Mouse (Mus musculus) embryonic stem cell, embryonic (primary cell): ENCODE results near the gene Prdm5.

Experiments
- CTCF ChIA-PET, 4 experiments: fragments of 300-600 bp in 2 of 4; fragments of 350-600 bp in 2 of 4; sonication (Branson Sonifier 250); formaldehyde crosslinking; loops; one replicate each; lab custom pipeline; 2022; ENCODE audit warnings: inconsistent platforms in 2 of 4; lab: Charles Lee
- POLR2A ChIA-PET, 4 experiments: fragments of 300-600 bp in 2 of 4; fragments of 350-600 bp in 2 of 4; sonication (Branson Sonifier 250); formaldehyde crosslinking; loops; one replicate each; lab custom pipeline; 2022; ENCODE audit warnings: antibody characterized with exemption in 4 of 4, inconsistent platforms in 1 of 4; lab: Charles Lee

Gene Prdm5

GRCm38 (mm10) chr6:65798390-65798789, 19.6 kb downstream of the Prdm5 start:
- POLR2A ChIA-PET = interaction anchor here in 3 of 4 experiments (1.1 to 5.6 kb wide), 19 partner anchors 8 to 776 kb away, joined by 3 to 62 read pairs (median 8); partner anchors contain the start of gene Prdm5 (in 3 of the 3)
- CTCF ChIA-PET = no interaction called here

- ChIA-PET POLR2A (no interaction called here), CTCF (no interaction called here)
These were observed 32.9 kb downstream of the Prdm5 start for GRCm38 (mm10) chr6:65811685-65812084.

- CTCF ChIA-PET = no interaction called here
- POLR2A ChIA-PET = interaction anchor here in 2 of 4 experiments (1.4 to 2.0 kb wide), 5 partner anchors 9 to 40 kb away, joined by 3 to 5 read pairs (median 5); partner anchors contain the start of gene Prdm5 (in 1 of the 2)
These were observed 39.4 kb downstream of the Prdm5 start for GRCm38 (mm10) chr6:65818039-65818747.

GRCm38 (mm10) chr6:65828656-65829055, 49.9 kb downstream of the Prdm5 start:
- CTCF ChIA-PET = no interaction called here
- POLR2A ChIA-PET = interaction anchor here in 2 of 4 experiments (1.4 to 1.5 kb wide), 2 partner anchors 14 to 31 kb away, joined by 3 to 4 read pairs; no protein-coding TSS in a partner anchor

DNA sequence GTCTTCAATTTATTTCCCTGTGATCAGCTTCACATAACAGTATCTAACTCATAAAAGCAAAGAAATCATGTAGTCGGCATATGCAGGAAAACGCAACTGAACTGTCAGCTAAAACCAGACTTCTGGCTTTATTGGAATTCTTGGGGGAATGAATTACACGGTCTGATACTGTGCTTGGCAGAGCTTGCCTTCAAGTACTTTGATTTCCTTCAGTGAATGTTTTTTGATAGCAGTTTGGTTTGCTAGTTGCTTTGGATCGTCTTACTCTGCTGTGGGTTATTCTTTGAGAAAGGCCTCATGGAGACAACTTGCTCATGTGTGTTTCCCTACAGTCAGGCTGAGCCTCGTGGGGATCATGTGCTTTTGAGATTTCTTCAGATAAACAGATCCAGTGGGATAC, 52.7 kb downstream of the Prdm5 start:
- POLR2A ChIA-PET = interaction anchor here in 1 of 4 experiments (0.8 kb wide), 1 partner anchor 17 kb away, joined by 3 read pairs; no protein-coding TSS in a partner anchor

GRCm38 (mm10) chr6:65834013-65834412, 55.2 kb downstream of the Prdm5 start:
- CTCF ChIA-PET = no interaction called here

More for the DNA sequence above, 52.7 kb downstream of the Prdm5 start:
- CTCF ChIA-PET = no interaction called here

DNA sequence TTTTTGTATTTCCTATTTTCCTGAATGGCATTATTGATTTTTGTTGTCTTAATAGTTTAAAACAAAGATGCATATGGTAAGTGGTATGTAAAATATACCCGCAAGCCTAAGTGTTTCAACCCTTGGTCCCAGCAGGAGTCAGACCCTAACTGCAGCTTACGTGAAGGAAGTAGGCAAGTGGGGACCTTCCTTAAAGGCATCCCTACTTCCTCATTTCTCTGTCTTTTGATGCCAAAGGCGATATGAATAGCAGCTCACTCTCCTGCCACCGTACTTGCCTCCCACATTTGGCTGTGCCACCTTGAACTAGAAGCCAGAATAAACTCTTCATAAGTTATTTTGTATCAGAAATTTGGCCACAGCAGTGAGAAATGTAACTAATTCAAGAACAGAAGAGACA, 63.8 kb downstream of the Prdm5 start:
- CTCF ChIA-PET = no interaction called here
- POLR2A ChIA-PET = interaction anchor here in 2 of 4 experiments (0.6 to 5.5 kb wide), 3 partner anchors 9 to 45 kb away, joined by 3 to 18 read pairs (median 5); no protein-coding TSS in a partner anchor

More at GRCm38 (mm10) chr6:65834013-65834412, 55.2 kb downstream of the Prdm5 start:
- POLR2A ChIA-PET = interaction anchor here in 1 of 4 experiments (0.8 kb wide), 1 partner anchor 8 kb away, joined by 3 read pairs; no protein-coding TSS in a partner anchor

DNA sequence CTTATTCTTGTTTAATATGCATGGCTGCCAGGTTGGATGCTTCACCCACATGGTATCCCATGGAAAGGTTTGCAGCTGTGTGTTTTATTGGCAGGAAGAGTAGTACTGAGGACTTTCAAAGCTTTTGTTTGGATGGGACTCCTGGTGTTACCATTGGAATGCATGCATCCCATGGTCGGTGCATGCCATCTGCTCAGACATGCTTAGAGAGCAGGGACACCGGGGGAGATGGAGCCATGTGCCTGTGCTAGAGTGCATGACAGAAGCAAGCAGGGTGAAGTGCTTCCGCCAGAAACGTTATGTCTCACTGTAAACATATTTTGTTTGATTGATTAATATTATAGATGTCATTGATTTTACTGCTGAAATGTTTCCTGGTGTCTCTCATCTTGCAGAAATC, 70.3 kb downstream of the Prdm5 start:
- ChIA-PET POLR2A (interaction anchor here in 2 of 4 experiments (0.9 to 1.1 kb wide), 2 partner anchors 10 to 52 kb away, joined by 4 read pairs; no protein-coding TSS in a partner anchor), CTCF (no interaction called here)

DNA sequence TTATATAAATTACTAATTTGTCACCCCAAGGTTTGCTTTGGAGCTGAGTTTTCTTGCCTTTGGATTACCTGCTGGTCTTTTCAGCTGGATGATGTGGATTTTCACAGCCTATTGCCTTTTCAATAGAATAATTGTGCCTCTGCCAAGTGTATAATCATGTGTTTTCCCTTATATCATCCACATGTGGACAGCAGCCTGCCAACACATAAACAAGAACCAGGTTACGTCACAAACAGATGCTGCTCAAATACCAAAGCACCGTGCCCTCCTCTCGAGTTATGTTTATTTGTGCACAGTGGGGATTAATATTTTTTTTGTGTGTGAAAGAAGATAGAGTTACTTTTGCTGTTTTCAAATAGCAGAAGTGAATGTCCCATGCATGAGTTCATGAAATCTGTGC, 70.9 kb downstream of the Prdm5 start:
- POLR2A ChIA-PET = interaction anchor here in 3 of 4 experiments (0.5 to 1.1 kb wide), 4 partner anchors 9 to 1029 kb away, joined by 3 to 10 read pairs (median 4); no protein-coding TSS in a partner anchor

DNA sequence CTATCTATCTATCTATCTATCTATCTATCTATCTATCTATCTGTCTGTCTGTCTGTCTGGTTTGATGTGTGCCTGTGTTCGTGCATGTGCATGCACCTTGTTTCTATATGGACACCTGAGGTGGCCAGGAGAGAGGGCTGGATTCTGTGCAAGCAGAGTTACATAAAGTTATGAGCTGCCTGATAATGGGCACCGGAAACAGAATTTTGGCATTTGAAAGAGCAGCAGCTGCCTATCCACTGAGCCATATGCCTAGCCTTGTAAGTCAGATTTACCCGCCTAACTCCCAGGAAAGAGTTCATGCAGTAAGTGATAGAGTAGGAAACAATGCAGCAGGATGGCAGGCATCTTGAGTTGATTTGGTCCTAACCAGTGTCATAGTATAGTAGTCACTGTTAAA, 71.4 kb downstream of the Prdm5 start:
- ChIA-PET CTCF (no interaction called here), POLR2A (interaction anchor here in 3 of 4 experiments (0.5 to 0.8 kb wide), 3 partner anchors 54 to 1028 kb away, joined by 3 to 10 read pairs (median 5); no protein-coding TSS in a partner anchor)

More for the DNA sequence above, 70.9 kb downstream of the Prdm5 start:
- CTCF ChIA-PET = no interaction called here

GRCm38 (mm10) chr6:65854020-65854419, 75.2 kb downstream of the Prdm5 start:
- CTCF ChIA-PET = interaction anchor here in 1 of 4 experiments (0.6 kb wide), 1 partner anchor 202 kb away, joined by 5 read pairs; no protein-coding TSS in a partner anchor
- POLR2A ChIA-PET = interaction anchor here in 3 of 4 experiments (0.6 to 3.3 kb wide), 7 partner anchors 11 to 87 kb away, joined by 3 to 18 read pairs (median 3); partner anchors contain the start of gene Prdm5 (in 1 of the 3)

DNA sequence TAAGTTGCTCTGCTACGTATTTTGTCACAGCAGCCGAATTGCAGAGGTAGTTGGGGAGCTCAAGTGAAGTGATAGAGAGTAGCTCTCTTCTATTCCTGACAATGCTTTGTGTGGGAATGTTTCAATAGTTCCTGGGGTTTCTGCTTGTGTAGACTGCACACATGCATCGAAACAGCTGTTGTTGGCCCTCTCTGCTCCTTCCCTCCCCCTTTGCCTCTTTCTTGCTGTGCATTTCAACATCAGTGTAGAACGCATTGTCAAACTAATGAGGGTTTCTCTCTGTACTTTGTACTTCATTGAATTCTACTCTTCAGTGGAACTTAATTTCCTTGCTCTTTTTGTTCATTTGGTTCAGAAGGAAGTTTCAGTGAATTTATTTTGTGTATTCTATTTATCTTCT, 75.8 kb downstream of the Prdm5 start:
- ChIA-PET CTCF (interaction anchor here in 1 of 4 experiments (0.6 kb wide), 1 partner anchor 202 kb away, joined by 5 read pairs; no protein-coding TSS in a partner anchor), POLR2A (interaction anchor here in 3 of 4 experiments (0.6 to 3.3 kb wide), 10 partner anchors 12 to 87 kb away, joined by 3 to 18 read pairs (median 3); partner anchors contain the start of gene Prdm5 (in 1 of the 3))

GRCm38 (mm10) chr6:65860609-65861008, 81.8 kb downstream of the Prdm5 start:
- POLR2A ChIA-PET = no interaction called here
- CTCF ChIA-PET = no interaction called here

- CTCF ChIA-PET = no interaction called here
These were observed 84.0 kb downstream of the Prdm5 start for GRCm38 (mm10) chr6:65862836-65863235.

DNA sequence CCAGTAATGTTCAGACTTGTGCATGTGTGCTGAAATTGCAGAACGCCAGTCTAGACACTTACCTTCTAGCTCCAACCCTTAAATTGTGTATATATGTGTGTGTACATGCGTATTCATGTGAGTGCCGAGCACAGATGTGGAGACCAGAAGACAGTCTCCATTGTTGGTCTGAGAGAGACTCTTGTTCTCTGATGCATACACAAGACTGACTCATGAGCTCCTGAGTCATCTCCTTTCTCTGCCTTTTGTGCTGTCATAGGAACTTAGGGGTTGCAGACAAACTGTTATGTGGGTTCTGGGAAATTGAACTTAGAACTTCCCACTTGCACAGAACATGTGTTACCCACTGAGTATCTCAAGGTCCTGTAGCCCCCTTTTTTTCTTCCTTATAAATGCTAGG, 85.4 kb downstream of the Prdm5 start:
- POLR2A ChIA-PET = no interaction called here
- CTCF ChIA-PET = no interaction called here

More at GRCm38 (mm10) chr6:65862836-65863235, 84.0 kb downstream of the Prdm5 start:
- POLR2A ChIA-PET = interaction anchor here in 1 of 4 experiments (0.6 kb wide), 1 partner anchor 76 kb away, joined by 3 read pairs; no protein-coding TSS in a partner anchor

DNA sequence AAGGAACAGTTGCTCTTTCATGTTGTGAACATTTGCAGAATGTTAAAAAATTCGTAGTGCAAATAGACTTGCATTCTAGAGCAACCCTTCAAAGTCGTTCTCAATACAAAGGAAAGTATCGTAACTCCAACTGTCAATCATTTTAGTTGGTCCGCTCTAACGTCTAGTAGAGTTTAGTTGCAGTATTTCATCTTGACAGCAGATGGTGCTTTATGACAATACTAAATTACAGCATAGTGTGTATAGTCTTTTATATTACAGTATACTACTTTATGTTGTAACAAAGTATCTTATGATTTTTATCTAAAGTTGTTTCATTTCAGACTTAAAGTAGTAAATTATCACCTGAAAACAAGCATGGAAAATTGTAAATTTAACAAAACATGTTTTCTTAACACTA, 86.1 kb downstream of the Prdm5 start:
- CTCF ChIA-PET = no interaction called here
- POLR2A ChIA-PET = interaction anchor here in 1 of 4 experiments (1.1 kb wide), 1 partner anchor 11 kb away, joined by 3 read pairs; no protein-coding TSS in a partner anchor

DNA sequence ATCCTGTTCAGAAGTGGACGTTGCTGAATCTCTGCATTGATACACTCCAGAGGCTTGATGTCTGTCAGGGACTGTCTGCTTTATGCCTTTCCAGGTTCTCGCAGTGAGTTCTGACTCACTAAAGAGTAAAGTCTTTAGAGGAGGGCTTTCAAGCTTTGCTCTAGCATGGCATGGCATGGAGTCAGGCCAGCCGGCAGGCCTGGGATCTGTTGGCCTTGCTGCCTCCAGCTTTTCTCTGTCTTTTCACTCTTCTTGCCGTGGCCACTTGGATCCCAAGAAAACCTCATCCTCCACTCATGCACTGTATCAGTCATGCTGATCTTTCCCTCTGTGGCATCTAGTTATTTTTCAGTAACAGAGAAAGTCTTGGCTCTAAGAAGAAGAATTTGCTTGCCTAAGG, 87.1 kb downstream of the Prdm5 start:
- ChIA-PET CTCF (no interaction called here), POLR2A (interaction anchor here in 1 of 4 experiments (1.1 kb wide), 1 partner anchor 10 kb away, joined by 3 read pairs; no protein-coding TSS in a partner anchor)

DNA sequence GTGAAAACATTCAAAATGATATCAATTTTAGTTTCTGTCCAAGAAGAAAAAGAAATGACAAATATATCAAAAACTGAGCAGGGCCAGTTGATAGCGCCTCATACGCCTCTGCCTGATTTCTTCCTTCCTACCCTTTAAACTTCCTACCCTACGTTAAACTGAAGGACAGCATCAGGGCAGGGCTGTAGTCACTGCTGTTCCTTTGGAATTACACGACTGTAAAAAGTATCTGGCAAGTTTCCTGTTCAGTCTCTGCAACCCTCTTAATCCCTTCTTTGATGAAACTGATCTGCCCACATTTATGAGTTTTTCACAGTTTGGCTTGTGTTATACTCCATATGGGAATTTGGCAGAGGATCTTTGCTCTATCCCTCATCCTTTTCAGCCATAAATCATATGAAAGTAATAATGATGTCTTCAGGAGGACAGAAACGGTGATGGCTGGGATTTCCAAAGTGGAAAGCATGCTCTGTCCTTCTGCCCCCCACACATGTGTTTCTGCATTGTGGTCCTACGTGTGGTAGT, 93.0 kb downstream of the Prdm5 start:
- CTCF ChIA-PET = interaction anchor here in 1 of 4 experiments (0.7 kb wide), 1 partner anchor 81 kb away, joined by 4 read pairs; no protein-coding TSS in a partner anchor

DNA sequence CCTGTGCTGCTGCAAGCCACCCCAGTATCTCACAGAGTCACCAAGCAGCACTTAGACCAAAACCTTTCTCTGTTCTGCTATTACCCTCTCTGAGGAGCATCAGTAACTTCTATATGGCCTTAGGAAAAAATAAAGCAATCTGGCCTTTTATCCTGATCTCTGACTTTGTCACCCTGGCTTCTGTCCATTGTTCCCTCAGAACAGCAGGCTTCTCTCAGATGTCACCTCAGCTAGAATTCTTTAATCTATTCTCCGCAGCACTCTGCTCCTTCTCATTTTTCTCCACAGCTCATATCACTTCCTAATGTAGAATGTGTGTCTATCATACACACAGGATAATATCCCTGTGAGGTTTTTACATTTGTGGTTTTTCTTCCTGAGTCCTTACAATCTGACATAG, 99.5 kb downstream of the Prdm5 start:
- POLR2A ChIA-PET = no interaction called here
- CTCF ChIA-PET = no interaction called here

More for the DNA sequence above, 93.0 kb downstream of the Prdm5 start:
- POLR2A ChIA-PET = interaction anchor here in 2 of 4 experiments (0.7 kb wide), 3 partner anchors 14 to 75 kb away, joined by 3 read pairs; no protein-coding TSS in a partner anchor
